Mouse (Mus musculus) gastrocnemius, adult 18-20 months (tissue): ENCODE results near the gene Ctnna3. TPM values are rescaled to one million over a fixed set of nuclear protein-coding genes. Genes with fewer than 3 reads are reported as not detected.
"Not testable (repeated sequence)": the region's sequence is repeated elsewhere in the genome, so short reads cannot be mapped to it uniquely, and the experiment has no call there.

Experiments used
- DNase-seq: peaks from one replicate; pipeline ENCODE4 v3.0.0; 2021; ENCODE audit warnings: low spot score
- total RNA-seq, 2 experiments: library from RNA; stranded (reverse); gene quantifications; 2 replicates each; pipeline ENCODE4 v1.2.3; 2021

Ctnna3 gene
- total RNA-seq, 2 experiments from 2014 or later: 22.0 to 26.9 TPM

GRCm38 (mm10) chr10:64861439-64861838 lies 1431.5 kb downstream of the Ctnna3 start:
- DNase-seq: no peak

DNA sequence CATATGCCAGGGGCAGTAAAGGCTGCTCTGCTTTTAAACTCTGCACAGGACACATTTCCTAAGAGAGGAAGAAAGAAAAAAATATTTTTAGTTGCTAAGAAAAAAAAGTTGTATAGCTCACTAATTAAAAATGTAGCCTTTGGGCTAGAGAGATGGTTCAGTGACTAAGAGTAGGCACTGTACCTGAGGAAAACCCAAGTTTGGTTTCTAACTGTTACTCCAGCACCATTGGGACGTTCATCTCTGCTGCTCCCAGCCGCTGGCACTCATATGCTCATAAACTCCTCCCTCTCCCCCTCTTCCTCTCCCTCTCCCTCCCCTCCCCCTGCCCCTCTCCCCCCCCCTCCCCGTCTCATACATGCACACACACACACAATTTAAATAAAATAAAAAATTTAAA lies 1441.0 kb downstream of the Ctnna3 start:
- no peak for DNase-seq

- no peak for DNase-seq
These were observed 1446.6 kb downstream of the Ctnna3 start for GRCm38 (mm10) chr10:64876506-64876905.

GRCm38 (mm10) chr10:64879860-64880259 lies 1450.0 kb downstream of the Ctnna3 start:
- DNase-seq: no peak

- DNase-seq: no peak
These were observed 1457.0 kb downstream of the Ctnna3 start for GRCm38 (mm10) chr10:64886946-64887345.

DNA sequence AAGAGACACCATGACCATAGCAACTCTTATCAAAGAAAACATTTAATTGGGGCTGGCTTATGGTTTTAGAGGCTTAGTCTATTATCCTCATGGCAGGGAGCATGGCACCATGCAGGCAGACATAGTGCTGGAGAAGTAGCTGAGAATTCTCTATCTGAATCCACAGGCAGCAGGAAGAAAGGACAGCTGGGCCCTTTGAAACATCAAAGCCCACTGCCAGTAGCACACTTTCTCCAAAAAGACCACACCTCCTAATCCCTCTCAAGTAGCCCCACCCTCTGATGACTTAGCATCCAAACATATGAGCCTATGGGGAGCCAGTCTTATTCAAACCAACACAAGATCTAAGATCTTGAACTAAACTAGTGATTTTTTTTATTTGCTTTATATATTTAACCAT lies 1462.6 kb downstream of the Ctnna3 start:
- DNase-seq: no peak

DNA sequence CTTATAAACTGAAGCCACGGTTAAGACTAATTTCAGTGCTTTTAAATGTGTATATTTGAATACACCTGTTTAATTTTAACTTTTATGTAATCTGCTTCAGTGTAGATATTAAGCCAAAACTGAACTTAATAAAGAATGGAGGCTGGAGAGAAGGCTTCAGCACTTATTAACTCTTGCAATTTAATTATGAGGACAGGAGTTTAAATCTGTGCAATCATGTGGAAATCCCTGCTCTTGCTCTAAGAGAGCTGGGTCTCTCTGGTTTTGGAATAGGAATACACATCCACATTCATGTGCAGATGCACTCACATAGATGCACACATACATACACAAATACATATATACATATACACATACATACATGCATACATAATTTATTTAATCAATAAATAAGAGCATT lies 1468.8 kb downstream of the Ctnna3 start:
- DNase-seq: no peak

DNA sequence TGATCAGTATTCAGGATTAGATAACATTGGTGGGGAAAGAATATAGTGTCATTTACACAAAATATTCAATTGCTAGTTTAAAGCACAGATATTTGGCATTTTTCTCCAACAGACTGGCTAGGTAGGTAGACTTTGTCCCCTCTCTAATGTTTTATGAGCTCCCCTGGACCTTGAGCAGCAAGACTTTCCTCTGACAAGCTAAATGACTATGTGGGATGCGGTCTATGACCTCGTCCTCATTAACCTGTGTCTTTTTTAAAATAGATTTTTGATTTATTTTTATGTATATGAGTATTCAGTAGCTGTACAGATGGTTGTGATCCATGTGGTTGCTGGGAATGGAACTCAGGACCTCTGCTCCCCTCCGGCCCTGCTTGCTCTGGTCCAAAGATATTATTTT lies 1471.8 kb downstream of the Ctnna3 start:
- no peak for DNase-seq

- no peak for DNase-seq
These were observed 1511.1 kb downstream of the Ctnna3 start for GRCm38 (mm10) chr10:64940975-64941374.

GRCm38 (mm10) chr10:64958391-64958790 lies 1528.5 kb downstream of the Ctnna3 start:
- DNase-seq: peak; percentile 13

DNA sequence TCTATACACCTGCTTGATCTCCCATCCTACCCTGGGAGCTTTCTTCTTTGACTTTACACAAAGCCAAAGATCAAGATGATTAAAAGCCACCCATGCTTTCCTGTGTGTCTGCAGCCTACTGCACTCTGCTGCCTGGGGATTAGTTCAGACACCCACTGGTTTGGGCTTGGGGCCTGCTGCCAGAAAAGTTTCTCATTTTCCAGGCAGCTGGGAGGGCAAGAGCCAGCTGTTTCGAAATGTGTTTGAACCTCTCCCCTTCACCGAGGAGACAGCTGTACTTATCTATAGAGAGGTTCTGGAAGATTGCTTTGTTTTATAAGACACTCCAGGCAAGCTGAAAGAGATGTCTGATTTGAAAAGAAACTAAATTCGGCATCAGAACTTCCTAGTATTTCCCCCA lies 1563.0 kb downstream of the Ctnna3 start:
- no peak for DNase-seq

- DNase-seq: no peak
These were observed 1583.6 kb downstream of the Ctnna3 start for GRCm38 (mm10) chr10:65013525-65013924.

GRCm38 (mm10) chr10:65022667-65023066 lies 1592.8 kb downstream of the Ctnna3 start:
- no peak for DNase-seq

DNA sequence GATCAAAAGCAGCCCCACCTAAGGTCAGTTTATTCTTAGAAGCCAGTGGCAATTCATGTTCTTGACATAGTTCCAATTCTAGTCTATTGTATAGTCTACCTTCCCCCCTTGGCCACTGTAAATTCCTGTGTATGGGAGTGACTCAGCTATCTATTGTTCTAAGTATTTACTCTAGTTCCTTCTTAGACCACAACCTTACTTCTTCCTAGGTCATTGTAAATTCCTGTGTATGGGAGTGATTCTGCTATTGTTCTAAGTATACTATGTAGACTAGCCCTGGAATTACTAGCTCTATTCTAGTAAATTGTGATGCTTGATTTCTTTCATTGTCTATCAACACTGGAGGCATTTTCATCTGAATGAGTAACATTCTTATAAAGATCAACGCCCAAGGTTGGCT lies 1603.6 kb downstream of the Ctnna3 start:
- DNase-seq: not testable (repeated sequence)

Other genes starting within 250 kb of the Ctnna3 start
- 100 to 1,000 TPM; 279 to 292 TPM for gene Mypn, start 226.1 kb upstream of the Ctnna3 start, total RNA-seq
- 10 to 100 TPM; 19.5 to 23.9 TPM for gene Herc4, start 186.3 kb upstream of the Ctnna3 start, total RNA-seq
- gene Sirt1, start 48.4 kb upstream of the Ctnna3 start, total RNA-seq: 1 to 10 TPM; 6.8 to 8.1 TPM
- gene Dnajc12, start 47.7 kb upstream of the Ctnna3 start, total RNA-seq: 10 to 100 TPM; 21.7 to 25.1 TPM
- not detected for gene Gm7075, start 8.3 kb upstream of the Ctnna3 start, total RNA-seq